Mouse (Mus musculus) layer of hippocampus, postnatal 10 days (tissue): Measurements from ENCODE around the gene B4galt1. TPM values are rescaled to one million over a fixed set of nuclear protein-coding genes. Genes with fewer than 3 reads are reported as not detected.

Experiments used
- DNase-seq, 2 experiments: peaks; one replicate each; pipeline ENCODE4 v3.0.0; 2021; ENCODE audit warnings: low spot score in 2 of 2
- long read RNA-seq: library from polyadenylated mRNA; stranded (forward); transcript quantifications from one replicate; pipeline ENCODE4 v2.0.0, GENCODE M21; 2023
- total RNA-seq, 2 experiments: library from RNA; stranded (reverse); gene quantifications; 2 replicates each; pipeline ENCODE4 v1.2.3; 2021

Gene B4galt1
- total RNA-seq: 1 to 10 TPM; 6.5 to 7.0 TPM
- long read RNA-seq, partial matches to known transcripts: 0 of 2 reads
- long read RNA-seq, other reads (novel, unspliced or antisense): 1 of 2 reads

DNA sequence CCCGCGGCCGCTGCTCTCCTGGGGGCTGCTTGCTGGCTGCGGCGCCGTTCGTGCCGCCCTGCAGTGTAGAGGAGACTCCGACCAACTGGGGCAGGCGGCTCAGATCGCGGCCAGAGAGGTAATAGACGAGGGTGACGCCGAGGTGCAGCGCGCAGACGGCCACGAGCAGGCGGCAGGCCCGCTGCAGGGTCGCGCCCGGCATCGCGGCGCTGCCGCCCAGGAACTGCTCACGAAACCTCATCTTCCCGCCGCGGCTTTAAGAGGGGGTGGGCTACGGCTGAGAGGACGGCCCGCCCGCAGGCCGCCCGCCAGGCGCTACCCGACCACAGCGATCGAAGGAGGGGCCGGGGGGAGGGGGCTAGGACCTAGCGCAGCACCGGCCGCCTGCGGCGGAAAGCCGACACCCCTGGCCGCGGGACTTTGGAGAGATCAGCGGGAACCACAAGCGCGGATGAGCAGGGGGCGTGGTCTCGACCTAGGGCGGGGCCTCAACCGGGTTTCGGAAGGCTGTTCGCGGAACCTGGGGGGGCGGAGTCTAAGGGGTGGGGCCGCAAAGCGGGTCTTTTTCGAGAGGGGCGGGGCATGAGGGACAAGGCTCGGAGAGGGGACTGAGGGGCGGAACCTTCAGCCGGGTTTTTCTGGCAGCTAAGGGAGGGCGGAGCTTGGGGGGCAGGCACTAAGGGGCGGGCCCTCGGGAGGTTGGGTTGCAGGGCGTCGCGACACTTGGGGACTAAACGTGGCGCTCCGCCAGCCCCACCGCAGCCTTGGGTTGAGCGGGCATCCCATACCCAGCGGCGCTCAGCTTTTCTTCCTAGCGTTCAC lies at the start of gene B4galt1:
B4galt1 (minus strand) TSS at position 441 of the 822 bp plus-strand sequence.
- DNase-seq: peak; percentile 96

DNA sequence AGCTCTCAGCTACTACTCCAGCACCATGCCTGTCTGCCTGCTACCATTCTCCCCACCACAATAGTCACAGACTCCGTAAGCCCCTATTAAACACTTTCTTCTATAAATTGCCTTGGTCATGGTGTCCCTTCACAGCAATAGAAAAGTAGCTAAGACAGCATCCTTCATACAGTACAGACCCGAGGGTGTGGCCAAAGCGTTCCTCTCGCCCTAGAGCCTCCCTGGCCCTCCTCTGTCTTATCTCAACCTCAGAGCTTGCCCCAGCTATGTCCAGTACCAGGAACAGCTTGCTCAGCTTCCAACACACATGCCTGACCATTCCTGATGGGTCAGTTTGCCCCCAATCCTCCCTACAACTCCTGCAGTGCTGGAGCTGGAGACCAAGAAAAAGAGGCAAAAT lies 46.8 kb upstream of the B4galt1 start:
- no peak for DNase-seq

DNA sequence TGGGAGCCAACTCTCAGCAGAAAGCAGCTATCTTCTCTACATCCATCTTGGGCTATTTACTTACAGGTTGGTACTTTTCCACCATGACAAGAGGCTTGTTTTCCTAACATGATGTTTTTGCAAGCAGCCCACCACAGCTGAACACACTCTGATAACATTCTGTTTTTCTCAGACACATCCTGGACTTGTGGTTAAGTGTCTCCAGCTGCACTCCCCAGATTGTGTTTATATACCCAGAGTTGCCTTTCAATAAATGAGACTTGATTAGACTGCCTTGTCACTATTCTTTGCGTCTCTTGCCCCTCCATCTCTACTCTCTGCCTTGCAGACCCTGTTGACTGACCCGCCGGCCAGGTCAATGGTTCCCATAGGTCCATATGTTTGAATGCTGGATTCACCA lies 46.3 kb upstream of the B4galt1 start:
- DNase-seq: no peak

DNA sequence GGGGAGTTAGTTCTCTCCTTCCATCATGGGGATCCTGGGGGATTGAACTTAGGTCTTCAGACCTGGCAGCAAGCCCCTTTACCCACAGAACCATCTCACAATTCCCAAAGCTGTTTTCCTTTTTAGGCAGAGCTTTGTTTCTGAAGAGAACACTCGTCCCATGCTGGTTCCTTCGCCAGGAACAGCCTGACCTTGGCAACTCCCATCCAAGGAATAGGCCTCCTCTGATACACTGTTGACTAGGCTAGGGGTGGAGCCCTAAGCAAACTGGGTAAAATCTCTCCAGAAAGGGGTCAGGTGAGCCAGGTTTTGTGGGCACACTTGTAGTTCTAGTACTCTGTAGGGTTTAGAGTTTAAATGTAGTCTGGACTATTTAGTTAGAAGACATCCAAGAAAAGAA lies 45.5 kb upstream of the B4galt1 start:
- DNase-seq: no peak

DNA sequence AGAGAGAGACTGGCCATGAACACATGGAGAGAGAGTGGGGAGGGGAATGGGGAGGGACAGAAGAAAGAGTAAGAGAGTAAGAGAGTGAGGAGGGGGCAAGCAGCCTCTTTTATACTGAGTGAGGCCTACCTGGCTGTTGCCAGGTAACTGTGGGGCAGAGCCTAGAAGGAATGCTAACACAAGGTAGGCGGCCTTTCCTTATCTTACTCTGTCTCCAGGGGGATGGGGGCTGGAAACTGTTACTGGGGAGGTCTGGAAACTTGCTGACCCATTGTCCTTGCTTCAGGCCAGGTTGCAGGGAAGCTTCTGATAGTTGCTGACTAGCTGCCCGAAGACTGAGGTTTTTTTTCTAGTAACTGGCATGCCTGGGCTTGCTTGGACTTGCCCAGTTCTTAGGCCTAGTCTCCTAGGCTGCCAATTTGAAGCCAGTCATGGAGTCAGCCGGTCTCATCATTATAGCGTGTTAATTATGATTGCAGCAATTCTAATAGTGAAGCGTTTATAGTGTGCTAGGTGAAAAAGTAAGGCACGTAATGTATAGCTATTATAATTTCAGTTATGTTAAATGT lies 44.8 kb upstream of the B4galt1 start:
- no peak for DNase-seq

DNA sequence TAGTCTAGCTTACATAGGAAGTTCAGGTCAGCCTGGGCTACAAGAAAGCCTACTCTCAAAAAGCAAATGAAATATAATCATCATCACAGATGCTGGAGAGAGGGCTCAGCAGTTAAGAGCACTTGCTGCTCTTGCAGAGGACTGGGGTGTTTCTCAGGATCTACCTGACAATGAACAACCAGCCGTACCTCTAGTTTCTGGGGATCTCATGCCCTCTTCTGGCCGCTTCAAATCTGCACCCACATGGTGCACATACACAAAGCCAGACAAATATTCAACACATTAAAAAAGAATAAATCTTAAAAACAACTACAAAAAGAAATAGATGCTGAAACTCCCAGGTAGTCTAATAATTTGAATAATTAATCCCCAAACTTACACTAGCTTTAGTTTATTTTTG lies 41.8 kb upstream of the B4galt1 start:
- DNase-seq: no peak

DNA sequence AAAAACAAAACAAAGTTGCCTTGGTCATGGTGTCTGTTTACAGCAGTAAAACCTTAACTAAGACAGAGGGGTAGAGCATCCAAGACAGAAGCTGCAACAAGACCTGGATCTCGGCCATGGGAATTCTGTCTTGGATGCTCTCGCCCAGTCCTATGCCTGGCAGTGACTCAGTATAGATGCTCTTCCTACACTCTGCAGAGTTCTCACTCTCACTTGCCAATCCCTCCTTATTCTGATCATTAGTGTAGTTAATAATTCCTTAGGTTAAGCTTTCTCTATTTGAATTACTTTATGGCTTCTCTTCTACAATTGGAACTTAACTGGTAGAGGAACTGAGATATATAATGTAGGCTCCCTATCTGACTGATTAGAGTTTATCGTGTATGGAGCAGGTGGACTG lies 41.3 kb upstream of the B4galt1 start:
- no peak for DNase-seq

DNA sequence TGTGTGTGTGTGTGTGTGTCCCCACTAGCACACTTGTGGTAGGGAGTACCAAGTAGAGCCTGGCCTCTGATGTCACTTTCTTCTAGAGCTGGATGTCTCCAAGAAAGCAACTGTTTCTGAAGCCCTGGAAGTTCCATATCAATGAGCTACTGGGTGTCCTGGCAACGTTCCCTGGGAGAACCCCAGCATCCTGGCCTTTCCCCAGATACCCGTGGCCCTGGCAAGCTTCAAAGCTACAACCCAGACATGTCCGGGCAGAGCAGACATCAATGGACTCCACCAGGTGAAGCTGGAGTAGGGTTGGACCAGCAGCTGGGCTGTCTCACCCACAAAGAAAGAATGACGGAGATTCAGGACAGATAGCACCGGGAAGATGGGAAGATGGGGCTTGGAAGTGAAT lies 37.4 kb upstream of the B4galt1 start:
- DNase-seq: no peak

DNA sequence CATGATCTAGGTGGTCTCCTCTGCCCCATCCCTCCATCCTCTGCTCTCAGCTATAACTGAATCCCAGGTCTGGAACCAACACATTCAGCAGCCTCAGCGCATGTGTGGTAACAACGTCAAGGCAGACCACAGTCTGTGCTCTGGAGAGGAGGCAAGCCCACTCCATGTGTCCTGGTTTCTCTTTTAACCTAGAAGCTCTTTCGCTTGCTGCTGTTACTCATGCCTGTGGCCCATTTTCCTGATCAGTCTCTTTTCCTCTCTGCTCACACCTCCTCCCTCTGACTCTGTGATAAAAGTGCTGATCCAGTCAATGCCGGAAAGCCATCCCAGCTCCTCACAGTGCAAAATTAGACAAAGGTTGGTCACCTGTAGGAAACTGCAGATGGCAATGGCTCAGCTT lies 36.2 kb upstream of the B4galt1 start:
- DNase-seq: no peak

DNA sequence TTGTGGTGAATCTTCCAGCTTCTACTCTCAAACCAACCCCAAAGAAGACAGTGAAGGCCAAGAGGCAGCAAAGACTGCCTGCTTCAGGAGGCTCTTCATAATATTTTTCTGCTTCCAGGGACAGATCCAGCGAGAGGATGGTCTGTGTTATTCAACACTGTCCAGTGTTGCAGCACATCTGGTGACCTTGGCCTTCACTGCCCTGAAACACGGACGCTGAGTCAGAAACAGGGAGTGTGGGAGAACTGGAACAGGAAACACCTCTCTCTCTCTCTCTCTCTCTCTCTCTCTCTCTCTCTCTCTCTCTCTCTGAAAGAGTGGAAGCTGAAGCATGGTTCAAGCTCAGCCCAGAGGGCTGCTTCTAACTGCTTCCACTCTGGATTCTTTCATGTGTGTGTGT lies 35.4 kb upstream of the B4galt1 start:
- DNase-seq: no peak

DNA sequence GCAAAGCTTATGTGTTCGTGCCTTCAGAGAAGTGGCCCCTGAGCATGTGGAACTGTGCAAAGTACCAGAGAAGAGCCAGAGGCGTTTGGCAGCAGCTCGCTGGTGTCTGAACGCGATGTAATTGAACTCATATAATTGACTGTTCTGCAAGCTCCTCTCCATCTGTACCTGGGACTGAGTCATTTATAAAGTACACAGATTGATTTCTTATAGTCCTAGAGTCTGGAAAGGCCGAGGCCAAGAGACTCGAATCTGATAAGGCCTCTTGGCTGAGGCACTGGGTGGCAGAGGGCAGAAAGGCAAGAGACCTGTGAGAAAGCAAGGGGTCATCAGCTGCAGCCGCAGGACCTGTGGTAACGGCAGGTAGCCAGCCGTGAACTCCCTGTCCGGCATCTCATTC lies 35.0 kb upstream of the B4galt1 start:
- no peak for DNase-seq

DNA sequence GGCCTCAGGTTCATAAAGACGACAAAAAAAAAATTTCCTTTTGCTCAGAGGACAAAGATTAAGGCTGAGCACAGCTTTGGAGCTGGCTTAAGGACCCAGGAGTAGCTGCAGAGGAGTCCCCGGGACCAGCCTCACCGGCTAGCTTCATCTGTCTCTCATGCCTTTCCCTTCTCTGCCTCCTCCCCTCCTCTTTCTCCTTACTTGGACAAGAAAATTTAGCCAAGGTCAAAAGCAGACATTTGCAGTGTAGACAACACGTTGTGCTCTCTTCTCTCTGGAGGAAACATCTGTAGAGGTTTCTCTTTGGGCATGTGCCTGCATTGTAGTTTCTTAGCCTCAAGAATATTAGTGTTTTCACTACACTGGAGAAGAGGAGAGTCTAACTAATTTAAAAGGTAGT lies 32.1 kb upstream of the B4galt1 start:
- DNase-seq: no peak

DNA sequence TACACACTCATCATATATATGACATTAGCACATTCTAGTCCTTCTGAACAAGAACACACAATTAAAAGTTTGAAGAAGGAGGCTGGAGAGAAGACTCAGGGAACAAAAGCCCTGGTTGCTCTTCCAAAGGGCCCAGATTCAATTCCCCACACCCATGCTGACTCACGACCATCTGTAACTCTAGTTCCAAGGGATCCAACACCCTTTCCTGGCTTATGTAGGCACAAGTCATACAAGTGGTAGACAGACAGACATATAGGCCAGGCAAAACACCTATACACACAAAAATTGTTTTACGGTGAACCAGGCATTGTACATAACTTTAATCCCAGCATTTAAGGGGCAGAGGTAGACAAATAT lies 31.3 kb upstream of the B4galt1 start:
- no peak for DNase-seq

DNA sequence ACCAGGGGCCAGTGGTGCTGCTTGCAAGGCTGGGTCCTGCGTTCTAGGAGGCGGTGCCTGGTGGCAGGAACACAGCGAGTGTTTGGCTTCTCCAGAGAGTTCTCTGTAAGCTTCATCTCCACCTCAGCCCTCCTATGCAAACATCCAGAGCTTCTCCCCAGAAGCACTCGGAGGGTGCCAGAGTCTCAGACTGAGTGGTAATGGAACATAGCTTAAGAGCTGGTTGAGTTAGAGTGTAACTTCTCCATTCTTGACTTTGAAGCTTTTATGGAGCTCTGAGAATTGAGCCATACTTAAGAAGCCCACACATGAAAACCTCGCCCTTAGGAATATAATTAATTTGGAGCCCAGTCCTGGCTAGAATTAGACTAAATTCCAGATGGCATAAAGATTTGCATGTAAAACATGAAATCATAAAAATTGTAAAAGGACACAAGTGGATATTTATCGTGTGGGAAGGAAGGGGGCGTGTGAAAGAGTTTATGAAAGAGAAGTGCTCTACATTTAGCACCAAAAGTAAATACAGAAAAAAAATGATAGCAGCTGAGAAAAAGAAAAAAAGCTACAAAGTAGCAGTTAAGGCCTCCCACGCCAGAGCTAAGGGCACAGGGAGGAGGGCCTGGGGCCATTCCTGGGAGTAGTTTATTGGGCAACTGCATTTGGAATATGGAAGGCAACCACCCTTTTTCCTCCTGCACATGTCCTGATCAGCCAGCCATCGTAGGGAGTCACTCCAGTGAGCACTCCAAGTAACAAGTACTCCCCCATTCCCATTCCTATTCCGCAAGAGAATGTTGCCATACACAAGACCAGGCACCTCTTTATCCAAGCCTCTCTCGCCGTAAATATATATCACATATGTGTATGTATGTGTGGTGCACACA lies 30.7 kb upstream of the B4galt1 start:
- DNase-seq: no peak

DNA sequence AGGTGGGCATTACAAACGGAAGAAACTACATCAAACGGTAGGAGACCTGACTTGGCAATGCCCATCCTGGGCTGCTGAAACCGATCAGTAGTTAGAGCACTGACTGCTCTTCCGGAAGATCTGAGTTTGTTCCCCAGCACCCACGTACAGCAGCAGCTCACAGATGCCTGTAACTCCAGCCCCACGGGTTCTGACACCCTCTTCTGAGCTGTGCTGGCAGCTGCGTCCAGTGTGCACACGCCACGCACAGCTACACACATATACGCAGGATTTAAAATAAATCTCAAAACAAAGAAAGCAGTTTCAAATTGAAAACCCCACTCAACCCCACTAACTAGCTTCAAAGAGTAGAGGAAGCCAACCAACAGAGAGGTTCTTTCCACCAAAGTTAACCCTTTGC lies 29.4 kb upstream of the B4galt1 start:
- DNase-seq: no peak

DNA sequence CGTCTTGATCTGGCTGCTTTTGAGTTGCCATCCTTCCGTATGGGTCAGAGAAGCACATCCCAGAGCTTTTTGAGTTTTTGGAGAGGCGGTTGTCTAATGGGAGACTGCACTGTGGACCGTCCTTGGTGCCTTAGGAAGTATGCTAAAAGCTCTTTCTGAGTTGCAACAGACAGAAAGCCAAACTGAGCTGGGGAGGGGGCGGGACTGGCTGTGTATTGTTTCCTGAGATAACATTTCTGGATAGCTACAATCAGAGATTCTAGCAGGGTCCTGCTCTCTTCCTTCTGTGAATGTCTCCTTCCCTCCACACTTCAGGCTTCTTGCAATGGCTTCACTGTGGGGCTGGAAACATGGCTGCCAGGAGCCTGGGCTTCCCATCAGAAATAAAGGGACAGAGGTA lies 23.7 kb upstream of the B4galt1 start:
- no peak for DNase-seq

DNA sequence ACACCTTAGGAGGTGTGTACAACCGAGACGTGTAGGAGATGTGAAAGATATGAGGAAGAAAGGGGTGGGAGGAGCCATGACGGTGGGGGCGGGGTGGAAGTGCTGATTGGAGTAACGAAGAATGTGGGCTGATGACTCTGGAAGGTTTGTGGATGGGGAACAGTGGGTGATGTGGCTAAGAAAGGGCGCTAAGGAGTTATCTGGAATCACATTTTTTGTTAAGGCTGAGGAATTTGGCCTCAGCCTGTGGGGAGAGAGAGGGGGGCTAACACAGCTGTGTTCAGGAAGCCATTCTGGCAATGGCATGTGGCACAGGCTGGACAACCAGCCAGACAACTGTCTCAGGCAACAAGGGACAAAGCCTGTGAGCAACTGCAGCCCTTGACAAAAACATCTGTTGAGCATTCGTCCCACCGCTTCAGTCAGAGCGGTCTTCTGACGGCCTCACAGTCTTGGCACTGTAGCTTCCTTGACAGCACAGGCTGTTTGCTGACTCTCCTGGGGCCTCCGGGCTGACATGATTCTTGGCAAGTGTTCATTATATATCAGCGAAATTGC lies 23.1 kb upstream of the B4galt1 start:
- no peak for DNase-seq

DNA sequence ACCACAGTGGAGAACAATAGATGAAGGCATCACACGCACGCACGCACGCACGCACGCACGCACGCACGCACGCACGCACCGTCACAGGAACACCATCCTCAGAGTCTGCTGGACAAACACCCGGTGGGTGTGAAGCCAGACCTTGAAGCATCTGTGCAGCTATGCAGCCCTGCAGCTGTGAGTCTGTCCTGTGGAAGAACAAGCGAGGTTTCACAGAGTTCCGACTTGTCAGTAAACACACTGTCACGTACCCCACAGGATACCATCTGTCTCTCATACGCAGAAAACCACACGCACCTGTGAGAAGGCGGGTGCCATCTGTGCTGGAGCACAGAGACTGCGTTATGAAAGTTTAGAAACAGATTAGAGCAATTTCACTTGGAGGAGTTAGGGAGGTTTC lies 22.0 kb upstream of the B4galt1 start:
- peak; percentile 38 to 55 for DNase-seq

DNA sequence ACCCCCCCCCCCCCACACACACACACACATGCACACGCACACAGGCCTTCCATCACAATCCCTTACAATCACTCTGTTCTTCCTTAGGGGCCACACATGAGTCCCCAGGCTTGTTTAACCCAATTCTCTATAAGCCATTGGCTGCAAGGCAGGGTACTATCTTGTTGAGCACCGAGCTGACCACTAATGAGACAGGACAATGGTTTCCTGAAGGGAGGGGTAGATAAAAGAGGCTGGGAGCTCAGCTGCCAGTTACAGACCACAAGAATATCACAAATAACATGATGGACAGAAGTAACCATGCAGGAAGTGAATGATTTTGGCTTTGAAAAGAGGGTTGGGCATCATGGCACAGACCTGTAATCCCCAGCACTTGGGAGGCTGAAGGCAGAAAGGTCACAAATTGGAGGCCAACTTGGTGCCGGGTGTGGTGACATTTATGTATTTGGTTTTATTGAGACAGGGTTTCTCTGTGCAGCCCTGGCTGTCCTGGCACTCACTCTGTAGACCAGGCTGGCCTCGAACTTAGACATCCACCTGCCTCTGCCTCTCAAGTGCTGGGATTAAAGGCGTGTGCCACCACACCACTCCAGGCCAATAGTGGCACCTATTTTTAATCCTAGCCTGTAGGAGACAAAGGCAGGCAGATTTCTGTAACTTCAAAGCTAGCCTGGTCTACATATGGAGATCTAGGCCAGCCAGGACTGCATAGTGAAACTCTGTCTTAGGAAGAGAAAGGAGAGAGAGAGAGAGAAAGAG lies 21.2 kb upstream of the B4galt1 start:
- DNase-seq: no peak

DNA sequence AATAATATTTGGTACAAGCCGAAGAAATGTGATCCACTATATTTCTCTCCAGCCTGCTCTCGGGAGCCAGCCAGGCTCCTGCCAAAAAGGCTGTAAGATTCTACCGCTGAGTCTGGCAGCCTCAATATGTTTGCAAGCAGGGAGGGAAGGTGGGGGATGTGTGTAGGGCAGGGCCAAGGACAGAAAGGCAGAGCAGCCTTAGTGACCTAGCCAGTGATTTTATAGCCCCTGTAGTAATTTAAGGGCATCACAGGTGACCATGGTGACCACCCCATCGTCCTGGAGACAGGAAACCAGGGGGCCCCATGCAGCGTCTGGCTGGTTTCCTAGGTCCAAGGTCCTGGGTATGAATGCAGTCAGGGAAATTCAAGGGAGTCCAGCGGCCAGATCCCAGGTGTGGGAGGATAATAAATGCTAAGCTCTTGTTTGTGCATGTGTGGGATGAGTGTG lies 20.4 kb upstream of the B4galt1 start:
- no peak for DNase-seq

DNA sequence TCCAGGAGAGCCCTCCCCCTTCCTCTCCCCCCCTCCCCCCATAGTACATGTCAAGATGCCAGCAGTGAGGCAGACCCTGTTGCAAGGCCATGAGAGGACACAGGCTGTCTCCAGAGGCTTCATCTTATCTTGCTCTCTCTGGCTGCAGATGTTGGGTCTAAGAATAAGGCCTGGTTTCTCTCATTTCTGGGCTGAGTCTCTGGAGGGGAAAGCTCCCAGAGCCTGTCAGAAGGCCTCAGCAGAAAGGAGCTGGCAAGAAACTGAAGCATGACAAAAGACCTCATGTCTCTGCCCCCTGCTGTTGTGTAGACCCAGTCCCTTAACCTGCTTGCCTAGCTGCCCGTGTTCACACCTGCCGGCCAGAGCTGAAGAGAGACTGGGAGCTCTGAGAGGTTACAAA lies 19.5 kb upstream of the B4galt1 start:
- DNase-seq: no peak
